Mouse (Mus musculus) testis, adult 2 months (tissue): ENCODE measurements around the gene Mkrn2.

Source experiments
- CTCF ChIP-seq: fragments of 200-500 bp; IDR thresholded peaks from 2 replicates; pipeline ENCODE4 v1.5.1; 2012; ENCODE audit warnings: low read depth, mild to moderate bottlenecking, inconsistent platforms, low read length, moderate library complexity; ENCODE audit not compliant: control insufficient read depth, insufficient read depth, insufficient replicate concordance
- POLR2A ChIP-seq: fragments of 200-500 bp; IDR thresholded peaks from 2 replicates; pipeline ENCODE4 v1.6.1; 2012; ENCODE audit warnings: low read depth, mild to moderate bottlenecking, inconsistent platforms, low read length, moderate library complexity; ENCODE audit not compliant: control insufficient read depth

GRCm38 (mm10) chr6:115593252-115593651 lies 8.4 kb upstream of the Mkrn2 start:
- TF ChIP-seq CTCF: no peak
- no peak for TF ChIP-seq POLR2A
